Mouse (Mus musculus) ES-E14 (cell line): ENCODE measurements around the gene Fhit. TPM values are rescaled to one million over a fixed set of nuclear protein-coding genes. Genes with fewer than 3 reads are reported as not detected.

Experiments
- DNase-seq: peaks from one replicate; pipeline ENCODE4 v3.0.0-alpha.2; 2013; ENCODE audit warnings: low read depth, low spot score
- H3K27ac ChIP-seq: 2 replicates; pipeline ENCODE4 v1.5.1; 2012; ENCODE audit warnings: low read depth, mild to moderate bottlenecking, low read length, moderate library complexity, mixed read lengths; ENCODE audit not compliant: poor library complexity, insufficient read depth, severe bottlenecking
- H3K36me3 ChIP-seq: 2 replicates; pipeline ENCODE4 v1.6.1; 2012; ENCODE audit warnings: mild to moderate bottlenecking, low read length, moderate library complexity, mixed read lengths; ENCODE audit not compliant: control insufficient read depth, poor library complexity, insufficient read depth, severe bottlenecking
- H3K4me1 ChIP-seq, 2 experiments: fragments of 150-350 bp in 1 of 2; sonication (generic) in 1 of 2; 2 replicates each; pipeline ENCODE4 v1.6.1; 2012; ENCODE audit warnings: low read length in 2 of 2, mild to moderate bottlenecking in 1 of 2, mixed read lengths in 1 of 2; ENCODE audit not compliant: control insufficient read depth in 2 of 2, insufficient read depth in 2 of 2, poor library complexity in 1 of 2
- H3K4me3 ChIP-seq, 2 experiments: fragments of 150-350 bp in 1 of 2; sonication (generic) in 1 of 2; 2 replicates each; pipeline ENCODE4 v1.5.1; 2012; ENCODE audit warnings: low read length in 2 of 2, low read depth in 1 of 2, mild to moderate bottlenecking in 1 of 2, mixed read lengths in 1 of 2; ENCODE audit not compliant: insufficient read depth in 1 of 2, poor library complexity in 1 of 2, severe bottlenecking in 1 of 2
- H3K9ac ChIP-seq: 2 replicates; pipeline ENCODE4 v1.6.1; 2012; ENCODE audit warnings: low read depth, mild to moderate bottlenecking, low read length, mixed read lengths; ENCODE audit not compliant: poor library complexity, insufficient read depth, severe bottlenecking
- H3K9me3 ChIP-seq: fragments of 150-350 bp; sonication (generic); 2 replicates; pipeline ENCODE4 v1.6.1; 2012; ENCODE audit warnings: low read depth, mild to moderate bottlenecking, low read length; ENCODE audit not compliant: control insufficient read depth, insufficient read depth
- CHD2 ChIP-seq: IDR thresholded peaks from 2 replicates; pipeline ENCODE4 v1.6.1; 2014; ENCODE audit warnings: mild to moderate bottlenecking, low read depth, low read length, inconsistent platforms
- HCFC1 ChIP-seq: IDR thresholded peaks from 2 replicates; pipeline ENCODE4 v1.6.1; 2012; ENCODE audit warnings: low read length, inconsistent platforms, borderline replicate concordance; ENCODE audit not compliant: insufficient read depth
- MAFK ChIP-seq: IDR thresholded peaks from 2 replicates; pipeline ENCODE4 v1.6.1; 2014; ENCODE audit warnings: mild to moderate bottlenecking, low read depth, low read length, inconsistent platforms; ENCODE audit not compliant: insufficient read depth
- ZC3H11A ChIP-seq: IDR thresholded peaks from 2 replicates; pipeline ENCODE4 v1.6.1; 2012; ENCODE audit warnings: low read depth, mild to moderate bottlenecking, inconsistent platforms, low read length, borderline replicate concordance
- ZNF384 ChIP-seq: IDR thresholded peaks from 2 replicates; pipeline ENCODE4 v1.6.1; 2012; ENCODE audit warnings: low read depth, low read length, inconsistent platforms
- in situ Hi-C, 2 experiments: fragments of 600-800 bp; cut with MboI; formaldehyde crosslinking; loops; one replicate each; pipeline ENCODE4 v1.15.1; 2025; ENCODE audit warnings: low sequenced_read_pairs in 2 of 2, inconsistent platforms in 1 of 2; ENCODE audit not compliant: unreplicated experiment in 2 of 2
- total RNA-seq: library from RNA; depleted of rRNA; stranded (reverse); fragments of 300-350 nt; gene quantifications from 2 replicates; pipeline ENCODE4 v1.2.3, GENCODE M21; 2012

Fhit gene
- total RNA-seq, 1 experiment, result 1.0 TPM

GRCm38 (mm10) chr14:10345905-10346304 lies 815.9 kb downstream of the Fhit start:
- TF ChIP-seq CHD2 (no peak), ZC3H11A (no peak), ZNF384 (no peak)
- no peaks in the 10 kb centered on the region for H3K4me1 ChIP-seq
- H3K9me3 ChIP-seq, result no peaks in the 10 kb centered on the region
- in situ Hi-C loops, result no loop called here
- H3K9ac ChIP-seq, result no peak overlapping the region
- no peak overlapping the region for H3K27ac ChIP-seq
- no peak for DNase-seq
- H3K36me3 ChIP-seq, result no peaks in the 10 kb centered on the region
- H3K4me3 ChIP-seq, result no peak overlapping the region

- no peaks in the 10 kb centered on the region for H3K36me3 ChIP-seq
- no peak overlapping the region for H3K4me3 ChIP-seq
- H3K27ac ChIP-seq, result no peak overlapping the region
- in situ Hi-C loops, result no loop called here
- no peak overlapping the region for H3K9ac ChIP-seq
- no peak for TF ChIP-seq ZNF384
- TF ChIP-seq HCFC1, result no peak
- no peak for TF ChIP-seq ZC3H11A
- TF ChIP-seq CHD2, result no peak
- TF ChIP-seq MAFK, result no peak
- H3K9me3 ChIP-seq, result no peaks in the 10 kb centered on the region
- H3K4me1 ChIP-seq, result no peaks in the 10 kb centered on the region
- no peak for DNase-seq
Measured at GRCm38 (mm10) chr14:10344064-10344463, 817.8 kb downstream of the Fhit start.

GRCm38 (mm10) chr14:10316764-10317163 lies 845.1 kb downstream of the Fhit start:
- H3K36me3 ChIP-seq, result no peaks in the 10 kb centered on the region
- in situ Hi-C loops, result no loop called here
- no peak overlapping the region for H3K9ac ChIP-seq
- no peak for DNase-seq
- no peak overlapping the region for H3K4me3 ChIP-seq
- no peak overlapping the region for H3K27ac ChIP-seq
- no peaks in the 10 kb centered on the region for H3K9me3 ChIP-seq
- H3K4me1 ChIP-seq, result no peaks in the 10 kb centered on the region
- TF ChIP-seq ZNF384 (no peak), ZC3H11A (no peak), CHD2 (no peak), HCFC1 (no peak), MAFK (no peak)

- no peak for TF ChIP-seq ZC3H11A
- Histone ChIP-seq H3K9me3 (no peaks in the 10 kb centered on the region), H3K9ac (no peak overlapping the region), H3K4me1 (no peaks in the 10 kb centered on the region), H3K27ac (no peak overlapping the region), H3K36me3 (no peaks in the 10 kb centered on the region), H3K4me3 (no peak overlapping the region)
- DNase-seq, result no peak
- in situ Hi-C loops, result no loop called here
Measured at GRCm38 (mm10) chr14:10312190-10312589, 849.6 kb downstream of the Fhit start.

- DNase-seq, result no peak
- H3K9ac ChIP-seq, result no peak overlapping the region
- no peaks in the 10 kb centered on the region for H3K4me1 ChIP-seq
- H3K4me3 ChIP-seq, result no peak overlapping the region
- H3K36me3 ChIP-seq, result no peaks in the 10 kb centered on the region
- TF ChIP-seq HCFC1 (no peak), ZNF384 (no peak), ZC3H11A (no peak), MAFK (no peak), CHD2 (no peak)
- in situ Hi-C loops, result no loop called here
- H3K9me3 ChIP-seq, result no peaks in the 10 kb centered on the region
- H3K27ac ChIP-seq, result no peak overlapping the region
Measured at GRCm38 (mm10) chr14:10305286-10305685, 856.5 kb downstream of the Fhit start.
